Mouse (Mus musculus): ENCODE measurements at regions not wholly inside any gene's neighbourhood (a gene's known extent, or its start where the extent isn't known, plus 50 kb on each side); places are given as distances from the start of the nearest gene placed in this dataset.

DNA sequence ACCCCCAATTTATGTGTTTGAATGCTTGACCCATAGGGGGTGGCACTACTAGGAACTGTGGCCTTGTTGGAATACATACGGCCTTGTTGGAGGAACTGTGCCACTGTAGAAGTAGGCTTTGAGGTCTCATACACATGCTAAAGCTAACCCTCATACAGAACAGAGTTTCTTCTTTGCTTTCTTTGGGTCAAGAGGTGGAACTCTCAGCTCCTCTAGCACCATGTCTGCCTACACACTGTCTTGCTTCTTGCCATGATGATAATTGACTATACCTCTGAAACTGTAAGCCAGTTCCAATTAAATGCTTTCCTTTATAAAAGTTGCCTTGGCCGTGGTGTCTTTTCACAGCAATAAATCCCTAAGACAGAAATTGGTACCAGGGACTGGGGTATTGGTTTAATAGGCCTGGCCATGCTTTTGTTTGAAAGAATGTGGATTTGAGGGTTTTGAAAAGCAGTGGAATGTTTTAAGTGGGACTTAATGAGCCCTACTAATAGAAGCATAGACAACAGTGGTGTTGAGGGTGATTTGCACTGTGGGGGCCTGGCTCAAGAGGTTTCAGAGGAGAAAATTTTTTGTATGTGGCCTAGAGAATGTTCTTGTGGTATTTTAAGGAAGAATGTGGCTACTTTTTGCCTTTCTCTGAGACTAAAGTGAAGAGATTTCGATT is 468.7 kb upstream of the Fat1 start:
- DNase-seq (ENCODE audit: low spot score in 2 of 2): no peak

- DNase-seq (ENCODE audit: low spot score in 2 of 2): no peak
Measured at GRCm38 (mm10) chr8:44512876-44513275, 422.4 kb upstream of the Fat1 start.

DNA sequence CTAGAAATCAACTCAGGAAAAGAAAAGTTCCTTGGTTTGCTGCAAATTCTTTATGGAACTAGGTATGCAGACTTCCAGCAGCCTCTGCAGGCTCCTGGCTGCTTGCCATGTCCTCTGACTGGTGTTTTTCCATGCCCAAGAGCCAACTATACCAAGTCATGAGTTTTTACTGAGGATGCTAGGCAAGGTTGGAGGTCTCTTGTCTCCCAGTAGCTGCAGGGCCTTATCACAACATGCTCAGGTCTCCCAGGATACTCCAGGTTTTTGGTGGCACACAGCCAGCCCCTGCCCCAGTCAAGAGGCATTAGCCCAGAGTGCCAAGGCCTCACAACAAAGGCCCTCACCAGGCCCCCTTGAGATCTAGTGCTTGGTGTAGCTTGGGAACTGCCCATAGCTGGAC is 409.3 kb upstream of the Fat1 start:
- DNase-seq (ENCODE audit: low spot score in 2 of 2): no peak

DNA sequence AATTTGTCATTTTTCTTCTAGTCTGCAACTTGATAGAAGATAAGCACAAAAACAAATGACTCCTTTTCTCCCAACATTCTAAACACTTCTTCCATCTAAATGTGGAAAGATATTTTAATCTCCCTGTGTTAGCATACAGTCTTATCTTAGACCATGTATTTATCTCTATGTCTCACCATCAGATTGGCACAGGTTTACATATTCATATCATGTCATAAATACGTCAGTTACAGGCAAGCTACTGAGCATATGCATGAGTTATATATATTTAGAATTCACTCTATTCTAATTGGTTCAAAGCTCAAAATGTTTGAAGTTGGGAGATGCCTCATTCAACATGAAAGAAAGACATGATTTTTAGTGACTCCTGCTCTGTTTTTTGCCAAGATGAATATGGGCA is 405.6 kb upstream of the Fat1 start:
- no peak for DNase-seq (ENCODE audit: low spot score in 2 of 2)

DNA sequence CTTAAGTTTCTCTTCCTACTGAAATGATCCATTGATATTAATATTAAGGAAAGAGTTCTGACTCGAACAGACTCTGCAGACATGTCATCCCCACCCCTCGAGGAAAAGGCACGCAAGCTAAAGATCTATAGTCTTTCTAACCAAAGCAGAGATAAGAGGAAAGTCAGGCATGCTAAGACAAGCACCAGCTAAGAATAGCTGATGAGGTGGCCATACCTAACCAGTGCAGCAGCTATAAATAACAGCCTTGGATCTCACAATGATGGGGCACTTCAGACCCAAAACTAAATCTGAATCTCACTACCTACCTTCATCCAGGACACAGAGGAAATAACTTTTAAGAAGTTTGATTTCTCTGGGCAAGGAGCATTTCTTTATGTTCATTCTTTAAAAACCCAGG is 386.4 kb upstream of the Fat1 start:
- no peak for DNase-seq (ENCODE audit: low spot score in 2 of 2)

DNA sequence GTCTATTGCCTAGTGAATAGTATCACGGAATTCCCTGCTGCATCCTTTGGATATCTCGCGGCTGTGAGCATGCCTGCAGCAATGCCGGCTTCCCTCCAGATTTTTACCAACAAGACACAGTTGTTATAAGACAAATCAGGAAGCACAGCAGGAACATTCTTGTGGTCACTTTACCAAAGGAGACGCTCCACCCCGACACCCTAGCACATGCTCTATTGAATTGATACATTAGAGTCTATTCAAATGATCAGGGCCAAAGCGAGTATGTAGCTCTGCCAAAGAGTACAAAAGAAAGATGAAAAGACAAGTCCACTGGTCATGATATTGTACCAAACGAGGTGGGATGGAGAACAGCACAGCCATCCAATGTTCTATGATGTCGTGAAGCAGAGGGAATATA is 376.1 kb upstream of the Fat1 start:
- no peak for DNase-seq (ENCODE audit: low spot score in 2 of 2)

GRCm38 (mm10) chr8:44576314-44576858 is 358.9 kb upstream of the Fat1 start:
- DNase-seq (ENCODE audit: low spot score in 2 of 2): no peak

DNA sequence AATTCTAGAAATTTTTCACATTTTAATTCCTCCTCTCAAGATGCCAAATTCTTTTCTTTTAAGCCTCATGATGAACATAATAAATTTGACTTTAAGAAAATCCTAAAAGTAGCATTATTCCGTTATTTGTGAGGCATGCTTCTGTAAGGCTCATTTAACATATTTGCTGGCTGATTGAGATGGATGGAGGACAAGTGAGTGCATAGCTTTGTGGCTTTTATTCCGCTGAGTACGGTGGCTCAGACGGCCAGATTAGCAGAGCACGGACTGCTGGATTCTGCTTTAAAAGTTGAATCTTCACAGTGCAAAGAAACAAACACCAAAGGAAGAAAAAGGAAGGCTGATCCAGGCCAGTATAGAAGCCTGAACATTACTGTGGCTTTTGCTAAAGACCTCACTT is 358.3 kb upstream of the Fat1 start:
- DNase-seq (ENCODE audit: low spot score in 2 of 2): no peak

Measured in frontal cortex, postnatal 36 days (tissue).